Mouse (Mus musculus): Measurements from ENCODE around the gene Gm17571. TPM values are rescaled to one million over a fixed set of nuclear protein-coding genes. Genes with fewer than 3 reads are reported as not detected.

Gene Gm17571
- total RNA-seq (2017), result not detected in 2 replicates

DNA sequence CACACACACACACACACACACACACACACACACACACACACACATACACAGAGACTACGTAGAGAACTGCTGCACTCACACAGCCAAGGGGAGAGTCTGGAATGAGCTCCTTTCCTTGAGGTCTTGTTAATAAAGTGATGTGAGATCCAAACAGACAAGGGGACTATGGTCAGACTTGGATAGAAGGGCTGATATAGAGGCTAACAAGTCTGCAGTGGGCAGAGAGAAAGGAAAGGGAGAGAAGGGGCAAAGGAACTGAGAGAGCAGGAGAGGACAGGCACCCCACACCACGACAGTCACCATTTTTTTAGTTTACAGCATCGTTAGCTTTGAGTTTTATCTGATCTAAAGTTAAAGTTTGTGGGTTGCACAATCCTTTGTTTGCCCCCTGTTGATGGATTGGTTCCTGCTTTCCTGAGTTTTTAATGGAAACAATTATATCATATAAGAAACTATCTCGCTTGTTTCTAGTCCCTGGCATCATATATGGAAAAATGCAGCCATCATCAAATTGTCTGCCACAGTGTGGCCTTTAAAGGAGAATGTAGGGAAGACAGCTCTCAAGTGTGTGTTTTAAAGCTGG is at the start of gene Gm17571:
Gene Gm17571 (minus strand): TSS at position 51 of the 583 bp plus-strand sequence.
- no peak for ATAC-seq (ENCODE audit: extremely low read depth, insufficient number of reproducible peaks, low FRiP score, poor library complexity, severe bottlenecking)

DNA sequence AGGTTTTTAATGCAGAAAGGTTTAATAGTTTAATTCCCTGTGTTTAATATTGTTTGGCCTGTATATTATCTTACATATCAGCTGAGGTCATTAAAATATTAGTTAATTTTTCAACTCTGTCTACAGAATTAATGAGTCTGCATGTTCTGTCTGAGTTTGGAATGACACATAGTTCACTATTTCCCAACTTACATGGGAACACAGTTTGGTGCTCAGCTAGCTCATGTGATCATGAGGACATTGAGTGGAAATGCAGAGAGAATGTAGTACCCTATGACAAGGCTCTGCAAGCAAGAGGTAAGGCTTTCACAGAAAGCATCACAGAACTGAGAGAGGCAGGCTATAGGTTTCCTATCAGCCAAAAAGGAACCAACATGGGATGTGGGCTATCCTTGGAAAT is 49.0 kb upstream of the Gm17571 start:
- no peak for ATAC-seq (ENCODE audit: extremely low read depth, insufficient number of reproducible peaks, low FRiP score, poor library complexity, severe bottlenecking)

DNA sequence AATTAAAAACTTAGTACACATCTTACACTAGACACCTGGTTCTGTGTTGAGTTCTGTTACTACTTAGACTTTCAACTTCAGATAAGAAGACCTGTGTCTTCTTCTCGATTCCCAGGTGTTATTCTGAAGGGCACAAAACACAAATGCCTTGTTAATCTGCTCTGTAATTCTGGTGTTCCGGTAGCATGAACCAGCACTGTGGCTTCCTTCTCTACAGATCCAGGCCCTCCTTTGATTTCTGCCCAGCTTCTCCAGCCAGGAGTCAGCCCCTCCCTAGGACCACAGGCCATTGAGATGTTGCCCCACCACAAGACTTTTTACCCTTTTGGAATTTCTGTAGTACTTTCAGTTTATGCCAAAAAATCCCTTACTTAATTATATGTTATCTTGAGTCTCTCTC is 47.2 kb upstream of the Gm17571 start:
- ATAC-seq (ENCODE audit: extremely low read depth, insufficient number of reproducible peaks, low FRiP score, poor library complexity, severe bottlenecking), result no peak

DNA sequence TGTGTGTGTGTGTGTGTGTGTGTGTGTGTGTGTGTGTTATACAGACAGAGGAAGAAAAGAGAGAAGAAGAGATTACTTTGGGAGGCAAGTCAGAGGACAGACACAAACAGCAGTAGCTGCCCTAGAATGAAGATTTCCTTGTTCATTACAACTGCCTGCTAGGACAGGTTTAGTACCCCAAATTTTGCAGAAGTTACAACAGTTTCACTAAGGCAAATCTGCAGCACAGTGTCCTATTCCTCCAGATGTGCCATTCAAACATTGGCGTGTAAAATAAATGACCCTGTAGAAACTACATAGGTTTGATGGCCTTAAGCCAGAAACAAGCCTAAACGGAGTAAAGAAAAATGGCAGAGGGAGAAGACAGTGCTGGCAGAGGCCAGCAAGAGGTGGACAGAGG is 46.3 kb upstream of the Gm17571 start:
- no peak for ATAC-seq (ENCODE audit: extremely low read depth, insufficient number of reproducible peaks, low FRiP score, poor library complexity, severe bottlenecking)

DNA sequence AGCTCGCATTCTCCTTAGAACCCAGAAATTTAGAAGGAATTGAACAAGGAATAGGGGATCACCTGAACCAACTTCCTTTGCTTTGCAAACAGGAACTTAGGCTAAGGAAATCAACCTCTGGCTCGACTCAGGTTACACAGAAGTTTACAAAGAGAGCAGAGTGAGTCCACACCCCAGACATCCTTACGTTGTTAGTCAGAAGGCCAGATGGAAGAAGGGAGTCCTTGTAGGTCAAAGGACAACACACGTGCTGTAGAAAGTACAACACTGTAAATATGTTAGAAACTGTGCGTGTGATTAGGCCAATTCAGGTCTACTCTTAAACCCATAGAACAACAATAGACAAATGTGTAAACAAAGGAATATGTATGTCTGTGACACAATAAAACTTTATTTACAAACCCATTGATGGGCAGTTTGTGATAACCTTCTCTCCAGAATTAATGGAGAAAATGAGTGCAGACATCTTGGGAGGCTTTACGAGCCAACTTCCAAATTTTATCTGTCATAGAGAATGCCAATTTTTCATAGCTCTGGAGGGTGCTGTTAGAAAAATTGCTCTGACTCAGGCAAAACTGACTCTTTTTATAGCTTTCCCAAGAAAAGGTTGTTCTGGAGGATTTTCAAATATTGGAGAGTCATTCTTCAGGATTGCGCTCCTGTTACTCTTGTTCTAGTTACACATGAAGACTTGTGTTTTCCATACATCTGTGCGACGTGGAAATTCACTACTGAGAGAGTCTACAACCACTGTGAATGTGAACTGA is 45.5 kb upstream of the Gm17571 start:
- no peak for ATAC-seq (ENCODE audit: extremely low read depth, insufficient number of reproducible peaks, low FRiP score, poor library complexity, severe bottlenecking)

DNA sequence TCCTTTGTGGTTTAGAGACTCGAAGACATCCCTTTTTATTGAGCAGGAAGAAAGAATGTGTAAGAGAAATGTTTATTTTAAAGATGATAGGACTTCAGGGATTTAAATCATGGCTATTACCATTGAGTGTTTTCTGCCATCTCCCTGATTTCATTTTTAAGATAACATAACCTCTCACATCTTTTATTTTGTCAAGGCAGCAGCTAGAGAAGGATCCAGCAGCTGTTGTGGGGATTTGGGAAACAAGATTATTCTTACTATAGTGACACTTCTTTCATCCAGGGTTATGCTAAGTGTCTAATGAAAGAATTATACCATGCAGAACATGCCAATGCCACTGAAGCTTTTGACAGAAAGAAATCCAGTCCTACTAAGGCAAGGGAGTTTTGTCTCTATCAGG is 44.6 kb upstream of the Gm17571 start:
- no peak for ATAC-seq (ENCODE audit: extremely low read depth, insufficient number of reproducible peaks, low FRiP score, poor library complexity, severe bottlenecking)

DNA sequence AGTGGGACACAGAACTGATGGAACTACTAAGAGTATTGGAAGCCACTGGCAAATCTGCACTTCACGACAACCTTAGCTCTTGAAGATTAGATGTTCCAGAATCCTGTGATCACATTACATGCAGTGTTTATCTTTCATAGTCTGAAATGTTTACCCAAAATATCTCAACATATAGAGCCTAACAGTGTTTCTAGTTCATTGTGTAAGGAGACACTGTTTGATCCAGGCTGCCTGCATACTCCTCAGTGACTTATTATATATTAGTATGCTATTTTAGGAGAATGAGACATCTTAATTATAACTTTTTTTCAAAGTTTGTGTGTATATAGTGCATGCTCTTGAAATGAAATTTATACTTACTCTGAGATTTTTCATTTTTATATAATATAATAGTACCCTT is 39.4 kb upstream of the Gm17571 start:
- ATAC-seq (ENCODE audit: extremely low read depth, insufficient number of reproducible peaks, low FRiP score, poor library complexity, severe bottlenecking), result no peak

DNA sequence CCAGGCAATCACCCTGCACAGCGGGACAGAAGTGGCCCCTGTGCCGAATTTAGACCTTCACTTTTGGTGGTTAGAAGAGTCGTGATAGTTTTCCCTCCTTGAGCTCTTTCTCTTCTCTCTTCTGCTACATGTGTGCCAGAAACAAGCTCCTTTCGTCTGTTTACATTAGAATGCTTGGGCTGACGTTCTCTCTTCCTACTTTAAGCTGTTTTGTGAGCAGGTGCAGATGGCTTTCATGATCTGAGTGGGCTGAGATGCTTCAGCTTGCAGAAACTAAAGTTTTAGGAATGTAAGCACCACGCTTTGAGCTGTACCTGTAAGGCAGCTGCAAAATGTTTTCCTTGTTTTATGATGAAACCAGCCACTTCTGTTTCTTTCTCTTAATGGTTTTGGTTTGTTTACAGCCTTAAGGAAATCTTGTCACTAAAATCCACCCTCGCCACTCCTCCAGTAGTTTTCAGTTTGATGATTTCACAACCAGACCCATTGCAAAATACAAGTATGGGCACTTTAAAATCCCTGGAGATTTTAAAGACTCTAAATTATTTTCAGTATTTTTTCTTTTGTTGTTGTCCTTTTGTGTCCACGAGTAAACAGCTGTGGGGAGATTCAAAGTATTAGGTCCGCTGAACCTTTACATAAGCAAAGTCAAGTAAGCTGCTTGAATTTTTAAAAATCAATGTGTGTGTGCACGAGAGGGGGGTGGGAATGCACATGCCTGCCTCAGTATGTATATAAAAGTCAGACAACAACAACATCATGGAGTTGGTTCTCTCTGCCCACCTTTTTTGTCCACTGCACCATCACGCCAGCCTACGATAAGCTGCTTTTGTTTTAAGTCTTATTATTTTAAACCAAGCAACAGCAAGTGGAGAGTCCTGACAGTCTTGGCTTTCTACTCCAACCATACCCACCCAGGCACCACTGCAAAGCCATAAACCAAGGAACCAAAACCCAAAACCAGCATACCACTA is 38.0 kb upstream of the Gm17571 start:
- ATAC-seq (ENCODE audit: extremely low read depth, insufficient number of reproducible peaks, low FRiP score, poor library complexity, severe bottlenecking), result no peak

DNA sequence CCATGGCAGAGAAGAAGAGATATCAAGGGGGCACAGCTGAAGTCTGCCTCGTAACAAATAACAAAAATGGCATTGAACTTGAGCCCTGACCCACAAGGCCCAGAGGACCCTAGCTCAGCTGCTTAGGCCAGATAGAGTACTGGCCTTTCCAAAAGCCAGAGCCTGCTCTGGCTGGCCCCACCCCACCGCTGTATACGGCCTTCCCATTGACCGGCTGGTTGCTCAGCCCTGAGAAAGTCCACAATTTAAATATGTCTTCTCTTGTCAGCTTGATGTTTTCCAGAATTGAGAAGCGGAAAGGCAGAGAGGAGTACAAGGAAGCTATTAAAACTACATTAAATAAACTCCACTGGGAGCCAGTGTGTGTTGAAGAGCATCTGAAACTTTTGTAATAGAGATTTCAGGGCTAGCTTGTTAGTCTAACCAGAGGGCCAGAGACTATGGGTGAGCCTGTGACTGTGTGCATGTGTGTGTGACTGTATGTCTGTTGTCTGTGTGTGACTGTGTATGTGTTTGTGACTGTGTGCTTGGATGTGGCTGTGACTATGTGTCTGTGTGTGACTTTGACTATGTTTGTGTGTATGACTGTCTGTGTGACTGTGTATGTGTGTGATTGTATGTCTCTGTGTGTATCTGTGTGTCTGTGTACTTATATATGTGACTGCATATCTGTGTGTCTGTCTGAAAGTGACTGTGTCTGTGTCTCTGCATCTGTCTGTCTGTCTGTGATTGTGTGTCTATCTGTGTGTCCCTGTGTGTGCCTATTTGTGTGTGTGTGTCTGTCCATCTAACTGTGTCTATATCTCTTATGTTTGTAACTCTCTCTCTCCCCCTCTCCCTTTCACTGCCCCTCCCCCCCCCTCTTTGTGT is 36.9 kb upstream of the Gm17571 start:
- ATAC-seq (ENCODE audit: extremely low read depth, insufficient number of reproducible peaks, low FRiP score, poor library complexity, severe bottlenecking), result no peak

DNA sequence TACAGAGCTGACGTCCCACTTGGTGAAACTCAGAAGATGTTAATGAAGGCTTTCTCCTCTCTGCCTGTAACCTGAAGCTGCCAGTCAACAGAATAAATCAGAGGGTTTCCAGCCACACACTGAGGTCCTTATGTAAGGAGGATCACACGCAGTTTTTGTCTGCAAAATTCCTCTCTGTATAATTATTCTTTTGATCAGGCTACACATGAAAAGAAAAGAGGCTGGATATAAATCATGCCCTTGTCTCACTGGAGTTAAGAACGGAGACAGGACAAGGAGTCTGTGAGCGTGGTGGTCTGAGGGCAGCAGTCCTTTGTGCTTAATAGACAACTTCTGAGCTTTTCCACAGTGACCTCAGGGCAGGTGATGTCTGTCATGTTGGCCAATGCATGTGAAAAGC is 32.7 kb upstream of the Gm17571 start:
- no peak for ATAC-seq (ENCODE audit: extremely low read depth, insufficient number of reproducible peaks, low FRiP score, poor library complexity, severe bottlenecking)

DNA sequence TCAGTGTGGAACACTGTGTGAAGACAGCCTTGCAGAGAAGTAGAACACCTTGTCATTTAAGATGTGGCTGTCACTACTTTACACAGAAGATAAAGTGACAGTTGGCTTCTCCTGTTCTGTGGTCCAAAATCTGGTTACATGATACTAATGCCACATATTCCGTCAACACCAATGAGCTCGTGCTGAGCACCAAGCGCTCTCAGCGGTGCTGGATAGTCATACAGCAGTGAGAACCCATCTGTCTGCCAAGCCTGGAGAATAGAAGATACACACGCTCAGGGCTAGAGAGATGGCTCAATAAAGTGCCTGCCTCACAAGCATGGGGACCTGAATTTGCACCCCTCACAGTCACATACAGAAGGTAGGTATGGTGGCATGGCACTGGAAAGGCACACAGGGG is 28.4 kb upstream of the Gm17571 start:
- ATAC-seq (ENCODE audit: extremely low read depth, insufficient number of reproducible peaks, low FRiP score, poor library complexity, severe bottlenecking), result no peak

DNA sequence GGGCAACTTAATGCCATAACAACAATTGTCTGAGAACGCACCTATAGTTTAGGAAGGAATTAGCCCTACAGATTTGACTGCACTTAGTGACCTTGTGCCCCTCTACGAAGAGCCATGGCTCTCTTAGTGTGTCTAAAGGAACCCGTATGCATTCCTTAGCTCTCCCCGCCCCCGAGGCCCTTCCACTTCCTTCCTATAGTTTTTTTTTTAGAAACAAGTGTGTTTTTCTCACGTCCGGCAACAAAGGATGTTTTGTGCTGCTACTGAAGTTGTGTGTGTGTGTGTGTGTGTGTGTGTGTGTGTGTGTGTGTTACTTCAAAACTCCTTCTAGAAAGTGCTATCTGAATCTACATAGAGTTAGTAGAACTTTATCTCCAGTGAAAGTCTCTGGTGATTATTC is 23.5 kb upstream of the Gm17571 start:
- no peak for ATAC-seq (ENCODE audit: extremely low read depth, insufficient number of reproducible peaks, low FRiP score, poor library complexity, severe bottlenecking)

DNA sequence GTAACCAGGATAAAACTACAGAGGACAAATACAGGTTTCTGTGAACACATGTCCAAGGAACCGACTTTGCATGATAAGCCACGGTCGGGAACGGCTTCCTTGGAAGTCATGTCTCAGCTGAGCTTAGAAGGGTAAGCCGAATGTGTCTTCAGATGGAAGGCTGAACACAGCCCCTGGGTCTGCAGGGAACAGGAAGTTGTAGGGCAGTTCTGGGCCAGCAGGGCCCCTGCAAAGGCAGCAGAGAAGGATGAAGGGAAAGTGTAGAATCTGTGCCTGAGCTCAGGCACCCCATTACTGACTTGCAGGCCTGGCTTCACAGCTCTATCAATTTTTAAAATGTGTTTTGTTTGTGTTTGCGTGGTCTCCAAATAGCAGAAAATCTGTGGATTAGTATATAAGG is 22.2 kb upstream of the Gm17571 start:
- ATAC-seq (ENCODE audit: extremely low read depth, insufficient number of reproducible peaks, low FRiP score, poor library complexity, severe bottlenecking), result peak; percentile 54

DNA sequence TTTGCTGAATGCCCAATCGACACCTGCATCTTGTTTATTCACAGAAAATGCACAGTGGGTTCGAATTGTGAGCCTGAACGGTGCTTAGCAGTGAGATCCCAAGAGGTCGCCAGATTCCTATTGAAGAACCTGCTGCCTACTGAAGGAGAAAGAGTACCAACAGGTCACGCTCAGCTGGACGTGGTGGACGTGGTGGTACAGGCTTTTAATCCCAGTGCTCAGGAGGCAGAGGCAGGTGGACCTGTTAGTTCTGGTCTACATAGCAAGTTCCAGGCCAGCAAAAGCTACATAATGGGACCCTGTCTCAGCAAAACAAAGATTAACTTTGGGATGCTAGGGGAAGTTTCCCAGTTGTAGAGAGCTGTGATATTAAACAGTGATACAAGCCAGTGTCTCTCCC is 21.2 kb upstream of the Gm17571 start:
- ATAC-seq (ENCODE audit: extremely low read depth, insufficient number of reproducible peaks, low FRiP score, poor library complexity, severe bottlenecking), result no peak

DNA sequence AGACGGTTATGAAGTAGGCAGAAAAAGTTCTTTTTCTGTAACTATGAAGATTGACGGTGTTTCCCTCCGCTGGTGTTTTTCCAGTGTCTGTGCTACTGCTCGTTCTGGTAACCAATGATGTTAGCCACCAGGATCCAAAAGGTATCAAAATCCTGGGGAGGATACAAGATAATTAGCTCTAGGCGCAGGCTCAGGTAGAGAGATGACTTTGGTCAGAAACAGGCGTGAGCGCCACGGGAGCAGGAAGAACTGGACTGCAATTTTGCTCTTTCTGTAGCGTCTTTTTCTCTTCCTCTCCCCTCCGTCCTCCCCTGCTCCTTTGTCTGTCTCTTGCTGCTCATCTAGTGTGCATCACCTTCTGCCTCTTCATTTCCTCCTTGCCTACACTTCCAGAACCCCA is 20.3 kb upstream of the Gm17571 start:
- no peak for ATAC-seq (ENCODE audit: extremely low read depth, insufficient number of reproducible peaks, low FRiP score, poor library complexity, severe bottlenecking)

DNA sequence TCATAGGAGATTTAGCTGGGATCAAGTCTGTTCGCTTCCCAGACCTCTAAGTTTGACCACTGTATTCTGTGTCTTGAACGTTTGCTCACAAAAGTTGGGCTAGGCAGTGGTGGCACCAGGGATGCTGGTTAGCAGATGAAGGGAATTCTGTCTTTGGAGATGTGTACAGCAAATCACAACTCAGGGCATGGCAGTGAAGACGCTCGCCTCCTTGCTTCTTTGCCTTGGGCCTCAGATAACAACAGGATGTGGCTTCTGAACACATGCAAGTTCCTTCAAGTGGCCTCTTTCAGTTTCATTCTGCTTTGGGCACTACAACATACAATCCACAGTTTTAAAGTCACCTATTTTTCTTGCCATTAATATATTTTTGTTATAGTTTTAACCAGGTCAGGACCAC is 19.8 kb upstream of the Gm17571 start:
- ATAC-seq (ENCODE audit: extremely low read depth, insufficient number of reproducible peaks, low FRiP score, poor library complexity, severe bottlenecking), result peak; percentile 86

DNA sequence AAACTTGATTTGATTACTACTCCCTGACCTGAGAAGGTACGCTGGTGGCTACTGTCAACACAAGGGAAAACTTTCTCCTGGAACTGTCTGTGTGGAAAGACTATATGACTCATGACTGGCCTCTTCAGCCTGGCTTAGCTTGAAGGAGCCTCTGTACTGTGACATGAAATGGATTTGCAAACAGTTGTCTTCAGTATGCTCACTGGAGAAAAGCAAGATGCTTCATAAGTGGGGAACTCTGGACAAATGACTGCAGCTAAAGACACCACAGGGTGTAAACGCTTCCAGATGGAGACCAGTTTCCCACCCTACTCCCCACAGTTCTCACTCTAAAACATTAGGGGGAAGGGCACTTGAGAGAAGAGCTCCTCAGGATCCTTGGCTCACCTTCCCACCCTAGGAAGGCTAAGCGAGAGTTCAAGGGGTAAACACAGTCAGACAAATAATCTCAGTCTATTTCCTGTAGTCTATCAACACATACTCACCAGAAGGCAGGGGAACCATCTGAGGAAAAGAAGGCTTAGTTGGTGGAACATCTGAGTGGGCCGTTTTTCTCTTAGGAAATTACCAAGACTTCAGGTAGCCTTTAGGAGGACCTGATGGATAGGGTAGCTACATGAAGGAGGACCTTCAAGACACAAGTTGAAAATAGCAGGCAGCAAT is 18.9 kb upstream of the Gm17571 start:
- no peak for ATAC-seq (ENCODE audit: extremely low read depth, insufficient number of reproducible peaks, low FRiP score, poor library complexity, severe bottlenecking)

DNA sequence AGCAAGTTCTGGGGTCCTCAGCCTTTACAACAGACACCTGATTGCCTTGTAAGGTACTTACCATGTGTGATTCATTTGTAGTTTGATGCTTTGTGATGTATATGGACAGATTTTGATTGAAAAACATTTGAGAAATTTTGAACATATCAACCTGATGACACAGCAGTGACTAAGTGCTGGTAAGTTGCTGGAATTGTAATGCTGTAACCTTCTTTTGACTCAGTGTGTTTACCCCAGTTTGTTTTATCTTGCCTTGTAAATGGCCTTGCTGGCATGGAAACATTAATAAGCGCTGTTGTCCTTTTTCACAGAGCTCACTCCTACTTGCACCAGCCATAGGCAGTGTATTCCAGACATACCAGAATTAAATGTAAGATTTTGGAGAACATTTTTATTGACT is 14.4 kb upstream of the Gm17571 start:
- no peak for ATAC-seq (ENCODE audit: extremely low read depth, insufficient number of reproducible peaks, low FRiP score, poor library complexity, severe bottlenecking)

Data from neutrophil, adult 5-6 weeks (primary cell).